Mouse (Mus musculus) heart, postnatal 25 days (tissue): ENCODE data around the gene Gm49325. TPM values are rescaled to one million over a fixed set of nuclear protein-coding genes. Genes with fewer than 3 reads are reported as not detected.

Experiments
- DNase-seq: peaks from one replicate; pipeline ENCODE4 v3.0.0; 2022; ENCODE audit warnings: low spot score
- intact Hi-C: fragments of 180-260 bp; cut with DNase I; formaldehyde crosslinking; loops from one replicate; pipeline ENCODE4 v1.15.1; 2025
- total RNA-seq, 2 experiments: library from RNA; stranded (reverse); gene quantifications; 2 replicates each; pipeline ENCODE4 v1.2.3; 2021

Gm49325 gene
- total RNA-seq, 2 experiments from 2014 or later: 10.3 to 11.7 TPM

DNA sequence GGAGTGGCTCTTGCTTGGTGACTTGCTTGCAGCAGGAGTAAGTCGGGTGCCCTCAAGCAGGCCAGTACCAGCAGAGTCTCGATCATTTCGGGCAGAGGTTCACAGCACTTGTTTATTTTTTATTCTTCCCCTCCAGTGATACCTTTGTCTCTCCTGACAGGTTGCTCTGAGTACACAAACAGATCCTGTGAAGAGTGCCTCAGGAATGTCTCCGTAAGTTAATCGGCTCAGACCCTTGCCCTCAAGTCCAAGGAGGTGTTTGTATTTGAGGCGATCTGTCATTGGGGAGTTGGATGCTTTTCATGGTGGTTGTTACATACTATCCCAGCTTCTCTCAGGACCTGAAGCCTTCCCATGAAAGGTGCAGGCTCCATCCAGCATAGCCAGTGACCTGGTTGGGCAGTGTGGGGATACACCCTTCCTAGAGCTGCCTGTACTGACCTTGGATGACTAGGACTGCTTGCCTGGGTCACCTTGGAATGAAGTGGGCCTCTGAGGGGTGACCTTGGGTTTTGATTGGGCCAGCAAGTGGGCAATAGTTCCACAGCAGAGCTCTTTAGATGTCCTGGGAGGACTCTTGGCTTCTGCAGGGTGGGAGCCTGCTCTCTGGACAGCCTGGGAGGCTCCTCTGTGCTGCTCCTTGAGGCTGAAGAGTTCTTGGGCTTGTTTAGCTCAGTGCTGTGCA is 18.8 kb upstream of the Gm49325 start:
- intact Hi-C loops: loop anchor here (2.0 kb wide), 1 partner anchor 18 kb away; no protein-coding TSS in a partner anchor
- no peak for DNase-seq

DNA sequence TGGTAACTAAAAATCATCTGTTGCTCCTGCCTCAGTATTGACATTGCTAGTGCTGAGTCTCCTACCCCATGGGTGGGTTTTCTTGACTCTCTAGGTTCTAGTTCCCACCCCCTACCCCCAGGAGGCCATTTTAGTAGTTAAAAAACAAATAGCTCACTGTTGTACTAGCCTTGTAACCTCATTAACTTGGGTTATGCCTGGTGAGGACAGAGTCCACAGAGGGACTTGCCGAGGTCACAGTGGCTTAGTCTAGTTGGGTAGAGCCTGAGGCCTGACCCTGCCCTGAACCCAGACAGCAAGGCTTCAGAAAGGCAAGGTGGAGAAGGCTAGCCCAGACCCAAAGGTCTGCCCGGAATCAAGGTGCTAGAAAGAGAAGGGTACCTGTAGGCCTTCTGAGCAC is 18.0 kb upstream of the Gm49325 start:
- intact Hi-C loops: no loop called here
- DNase-seq: no peak

DNA sequence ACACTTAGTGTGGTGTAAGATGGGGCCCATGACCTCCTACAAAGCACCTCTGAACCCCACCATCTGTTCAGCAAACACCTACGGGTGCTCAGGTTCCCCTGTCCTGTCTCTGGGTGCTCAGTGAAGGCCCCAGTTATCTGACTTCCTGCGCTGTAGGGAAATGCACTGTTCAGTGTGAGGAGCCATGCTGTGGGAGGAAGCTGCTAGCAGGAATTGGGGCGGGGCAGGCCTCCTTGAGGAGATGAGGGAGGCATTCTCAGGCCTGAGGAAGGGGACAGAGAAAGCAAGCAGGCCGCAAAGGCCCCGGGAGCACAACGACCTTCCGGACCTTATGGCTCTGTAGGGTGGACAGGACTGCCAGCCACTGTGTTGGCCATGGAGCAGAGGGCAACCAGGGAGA is 16.9 kb upstream of the Gm49325 start:
- DNase-seq: no peak
- intact Hi-C loops: no loop called here

DNA sequence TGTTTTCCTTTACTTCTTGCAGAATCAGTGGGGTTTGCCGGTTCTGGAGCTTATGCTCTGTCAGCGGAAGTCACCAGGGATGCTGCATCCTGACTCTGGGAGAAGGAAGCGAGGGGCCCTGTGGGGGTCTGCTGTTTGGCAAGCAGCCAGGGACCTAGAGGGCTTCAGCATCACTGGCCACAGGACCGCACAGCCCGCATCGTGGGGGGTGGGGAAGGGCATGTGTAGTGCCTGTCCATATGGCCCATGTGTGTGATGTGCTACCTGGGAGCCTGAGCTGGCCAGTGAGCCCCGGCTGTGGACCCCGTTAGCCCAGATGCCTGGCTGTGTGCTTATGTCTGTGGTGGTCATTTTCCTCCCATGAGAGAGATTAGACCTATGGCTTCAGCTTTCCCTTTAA is 16.2 kb upstream of the Gm49325 start:
- intact Hi-C loops: no loop called here
- DNase-seq: no peak

DNA sequence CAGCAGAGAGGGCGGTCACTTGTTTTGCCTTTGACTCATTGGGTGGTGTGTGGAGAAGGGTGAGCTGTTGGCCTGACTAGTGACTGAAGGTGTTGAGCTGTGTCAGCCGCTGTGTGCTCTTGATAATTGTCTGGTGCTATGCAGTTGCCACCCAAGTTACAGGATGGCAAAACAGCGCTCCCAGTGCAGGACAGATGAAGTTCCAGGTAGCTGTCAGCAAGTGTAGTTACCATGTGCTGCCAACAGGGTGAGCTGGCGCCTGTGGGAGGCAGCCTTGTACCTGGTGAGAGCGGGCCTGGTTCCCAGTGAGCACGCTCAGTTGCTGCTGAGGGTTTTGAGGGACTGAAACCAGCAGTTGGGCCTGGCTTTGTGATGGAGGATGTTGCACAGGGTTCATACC is 15.2 kb upstream of the Gm49325 start:
- intact Hi-C loops: no loop called here
- DNase-seq: no peak

DNA sequence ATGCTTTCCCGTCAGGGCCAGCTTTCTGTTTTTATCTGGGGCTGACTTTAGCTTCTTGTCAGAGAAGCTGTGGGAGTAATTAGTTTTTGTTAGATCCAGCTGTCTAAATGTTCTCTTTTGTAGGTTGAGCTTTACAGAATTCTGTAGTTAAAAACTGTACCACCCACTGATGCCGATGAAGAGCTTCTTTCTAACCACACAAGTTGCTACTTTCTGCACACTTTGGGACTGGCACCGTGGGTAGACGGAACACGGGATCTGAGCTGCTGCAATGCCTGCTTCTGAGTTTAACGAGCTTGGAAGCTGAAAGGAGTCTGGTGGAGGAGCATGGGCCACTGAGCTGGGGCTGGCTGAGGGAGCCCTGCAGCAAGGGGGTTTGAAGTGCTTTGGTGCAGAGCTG is 14.5 kb upstream of the Gm49325 start:
- DNase-seq: no peak
- intact Hi-C loops: no loop called here

DNA sequence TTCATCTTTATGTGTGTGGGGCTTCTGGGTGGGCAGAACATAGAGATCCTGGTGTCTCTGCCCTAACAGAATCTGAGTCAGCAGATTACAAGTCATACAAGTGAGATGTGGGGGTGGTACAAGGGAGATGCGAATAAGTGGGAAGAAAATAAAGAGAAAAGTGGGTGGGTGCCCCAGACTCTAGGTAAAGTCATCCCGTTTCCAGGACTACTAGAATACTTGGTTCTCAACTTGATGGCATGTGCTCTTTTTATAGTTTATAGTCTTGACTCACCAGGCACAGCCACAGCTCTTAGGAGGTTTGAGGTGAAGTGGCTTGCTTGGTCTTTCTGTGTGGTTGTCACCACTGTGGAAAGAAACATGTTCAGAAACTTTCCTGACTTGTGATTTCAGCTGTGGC is 9.9 kb upstream of the Gm49325 start:
- intact Hi-C loops: no loop called here
- DNase-seq: no peak

DNA sequence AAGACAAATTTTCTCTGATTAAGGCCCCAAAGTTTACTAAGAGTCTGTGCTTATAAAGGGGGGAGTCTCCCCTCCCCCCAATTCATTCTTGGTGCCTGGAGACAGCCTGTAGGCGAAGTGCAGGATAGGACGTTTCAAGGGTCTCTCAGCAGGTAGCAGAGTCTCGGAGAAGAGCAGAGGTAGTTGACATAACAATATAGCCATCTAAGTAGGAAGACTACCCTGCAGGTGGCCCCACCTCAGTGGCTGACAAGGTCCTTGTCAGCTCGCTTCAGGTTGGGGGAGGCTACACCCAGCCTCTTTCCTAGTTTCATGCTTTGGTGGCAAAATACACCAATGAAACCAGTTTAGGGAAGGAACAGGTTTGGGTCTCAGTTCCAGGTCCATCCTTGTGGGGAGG is 3.0 kb upstream of the Gm49325 start:
- intact Hi-C loops: no loop called here
- DNase-seq: no peak

DNA sequence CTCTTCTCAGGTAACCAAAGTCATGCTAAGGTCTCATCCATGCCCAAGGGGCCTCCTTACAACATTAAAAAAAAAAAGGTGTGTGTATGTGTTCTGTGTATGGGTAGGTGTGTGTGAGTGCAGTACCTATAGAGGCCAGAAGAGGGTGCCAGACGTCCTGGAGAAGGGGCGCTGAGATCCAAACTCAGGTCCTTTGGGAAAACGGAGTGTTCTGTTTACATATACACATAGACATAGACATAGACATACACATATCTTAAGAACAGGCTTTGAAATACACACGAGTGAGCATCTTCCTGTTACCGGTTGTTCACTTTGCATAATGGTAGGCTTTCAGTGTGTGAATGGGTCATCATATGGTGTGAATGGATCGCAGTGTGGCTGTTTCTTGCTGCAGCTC is 1.9 kb upstream of the Gm49325 start:
- intact Hi-C loops: loop anchor here (2.0 kb wide), 1 partner anchor 17 kb away; no protein-coding TSS in a partner anchor
- DNase-seq: no peak

DNA sequence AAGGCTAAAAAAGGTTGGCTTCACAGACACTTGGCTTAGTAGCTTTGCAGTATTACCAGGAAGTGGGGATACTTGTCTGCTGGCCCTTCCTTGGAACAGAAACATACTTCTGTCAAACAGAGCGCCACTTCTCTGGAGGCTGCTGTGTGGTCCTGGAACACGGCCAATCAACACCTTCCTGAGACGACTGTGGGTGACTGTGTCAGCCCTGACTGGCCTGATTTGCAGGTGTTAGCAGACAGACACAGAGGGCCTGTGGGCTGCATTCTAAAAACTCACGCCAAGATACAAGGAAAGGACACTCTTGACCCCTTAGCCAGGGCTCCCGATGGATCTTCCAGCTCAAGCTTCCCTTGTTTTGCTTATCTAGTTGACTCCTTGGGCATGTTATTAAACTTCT is 1.0 kb upstream of the Gm49325 start:
- DNase-seq: no peak
- intact Hi-C loops: loop anchor here (2.0 kb wide), 1 partner anchor 18 kb away; no protein-coding TSS in a partner anchor

DNA sequence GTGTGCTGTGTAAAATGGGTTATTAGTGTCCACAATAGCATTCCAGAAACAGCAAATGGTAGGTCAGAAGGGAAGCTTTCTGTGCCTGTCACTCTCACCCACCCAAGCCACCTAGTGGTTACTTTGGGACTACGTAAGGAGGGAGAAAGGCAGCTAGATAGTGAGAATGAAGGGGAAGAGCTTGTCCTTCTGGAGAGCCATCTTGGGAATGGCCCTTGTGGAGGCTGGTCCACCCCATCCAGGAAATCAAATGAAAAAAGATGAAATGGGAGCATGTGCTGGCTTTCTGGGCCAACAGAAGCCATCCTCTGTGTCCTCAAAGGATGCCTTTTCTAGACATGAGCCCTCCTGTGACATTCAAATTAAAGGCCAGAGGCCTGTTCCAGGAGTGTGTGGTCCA is 629 bp upstream of the Gm49325 start:
- intact Hi-C loops: loop anchor here (2.0 kb wide), 1 partner anchor 19 kb away; no protein-coding TSS in a partner anchor
- no peak for DNase-seq

DNA sequence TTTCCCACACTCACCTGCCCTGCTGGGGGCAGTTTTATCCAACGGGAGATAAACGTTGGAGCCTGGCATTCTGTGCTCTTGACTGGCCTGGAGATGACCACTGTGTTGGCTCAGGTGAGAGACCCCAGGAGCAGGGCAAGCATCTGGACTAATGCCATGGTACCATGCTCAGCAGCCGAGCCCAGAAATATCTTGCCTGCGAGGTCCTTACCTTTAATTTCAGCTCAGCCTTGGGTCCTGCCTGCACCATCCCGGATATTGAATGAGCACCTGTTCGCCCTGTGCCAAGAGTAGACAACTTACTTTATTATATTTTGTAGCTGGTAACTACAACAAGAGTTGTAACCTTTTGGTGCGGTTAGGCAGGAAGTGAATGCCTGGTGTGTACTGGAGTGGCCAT is 858 bp downstream of the Gm49325 start:
- DNase-seq: no peak
- intact Hi-C loops: no loop called here

DNA sequence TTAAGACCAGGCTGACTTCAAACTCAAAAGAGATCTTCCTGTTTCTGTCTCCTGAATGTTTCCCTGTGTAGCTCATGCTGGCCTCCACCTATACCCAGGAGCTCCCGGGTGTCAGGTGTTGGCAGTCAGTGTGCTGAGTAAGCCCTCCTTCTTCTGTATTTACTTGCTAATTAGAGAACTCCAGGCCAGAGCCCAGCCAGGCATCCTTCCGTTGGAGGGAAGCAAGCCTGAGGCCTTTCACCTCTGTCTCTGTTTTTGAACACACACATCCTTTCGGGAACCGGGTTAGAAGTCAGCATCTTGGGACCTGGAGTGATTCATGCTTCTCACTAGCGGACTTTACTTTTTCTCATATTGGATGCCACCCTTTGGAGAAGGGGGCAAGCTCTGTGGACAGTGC is 1.4 kb downstream of the Gm49325 start:
- intact Hi-C loops: no loop called here
- no peak for DNase-seq

DNA sequence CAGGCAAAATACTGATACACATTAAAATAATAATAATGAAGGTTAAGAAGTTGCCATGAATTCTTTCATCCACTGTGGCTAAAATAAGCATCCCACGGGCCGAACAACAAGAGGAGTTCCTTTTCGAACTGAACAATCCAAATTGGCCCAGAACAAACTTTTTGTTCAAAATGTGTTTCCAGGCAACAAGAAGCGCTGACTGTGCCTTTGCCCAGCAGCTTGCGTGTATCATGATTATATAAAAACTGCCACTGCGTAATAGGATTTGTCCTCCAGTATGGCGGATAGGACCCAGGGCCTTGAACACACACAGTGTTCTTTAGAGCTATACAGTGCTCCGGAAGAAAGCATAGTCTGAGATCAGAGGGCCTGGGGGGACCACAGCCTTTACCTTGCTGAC is 2.6 kb downstream of the Gm49325 start:
- intact Hi-C loops: no loop called here
- no peak for DNase-seq

DNA sequence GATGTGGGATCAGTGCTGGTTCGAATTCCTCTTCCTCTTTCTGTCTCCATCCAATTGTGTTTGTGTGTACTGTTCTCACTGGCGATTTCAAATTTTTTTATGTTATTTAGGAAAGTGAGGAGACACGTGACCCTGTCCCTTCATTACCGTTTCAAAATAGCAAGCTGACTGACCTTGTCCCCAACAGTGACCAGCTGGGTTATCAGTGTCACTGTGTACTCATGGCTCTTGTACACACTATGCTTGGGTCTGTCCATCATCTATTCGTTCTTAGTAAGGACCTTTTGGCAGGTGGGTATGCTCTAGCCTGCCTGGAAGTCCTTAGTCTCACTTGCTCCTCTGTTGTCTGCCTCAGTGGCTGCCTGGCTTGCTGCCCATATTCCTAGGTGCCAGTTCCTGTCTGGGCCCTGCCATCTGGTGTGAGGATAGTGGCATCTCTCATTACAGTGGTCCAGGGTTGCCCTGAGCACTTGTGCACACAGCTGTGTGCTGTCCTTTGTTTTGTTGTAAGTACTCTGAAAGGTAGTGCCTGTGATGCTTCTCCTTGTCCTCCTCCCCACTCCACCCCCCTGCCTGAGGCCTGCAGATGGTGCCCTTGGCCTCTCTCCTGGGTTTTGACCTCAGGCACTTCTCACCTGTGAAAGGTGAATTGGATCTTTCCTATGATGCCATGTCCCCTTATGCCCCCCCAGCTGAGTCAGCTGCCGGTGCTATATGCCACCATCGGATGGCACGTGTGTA is 4.4 kb downstream of the Gm49325 start:
- intact Hi-C loops: no loop called here
- no peak for DNase-seq

DNA sequence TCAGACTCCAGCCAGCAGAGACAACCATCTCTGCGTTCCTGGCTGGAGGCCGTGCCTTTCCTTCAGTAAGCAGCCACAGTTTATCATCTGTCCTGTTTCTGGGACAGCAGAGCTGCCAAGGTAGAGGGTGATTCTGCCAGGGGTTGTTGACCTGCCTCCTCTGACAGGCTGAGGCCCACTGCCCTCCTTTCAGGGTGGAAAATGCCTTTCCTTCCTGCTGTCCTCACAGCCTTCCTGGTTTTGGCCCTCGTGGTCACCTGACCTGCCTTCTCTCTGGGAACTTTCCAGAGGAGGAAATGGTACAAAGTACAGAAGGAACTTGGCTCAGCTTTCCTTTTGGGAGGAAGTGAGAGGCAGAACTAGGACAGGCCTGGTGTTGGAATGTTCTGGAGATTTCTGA is 7.4 kb downstream of the Gm49325 start:
- peak; percentile 66 for DNase-seq
- intact Hi-C loops: no loop called here

DNA sequence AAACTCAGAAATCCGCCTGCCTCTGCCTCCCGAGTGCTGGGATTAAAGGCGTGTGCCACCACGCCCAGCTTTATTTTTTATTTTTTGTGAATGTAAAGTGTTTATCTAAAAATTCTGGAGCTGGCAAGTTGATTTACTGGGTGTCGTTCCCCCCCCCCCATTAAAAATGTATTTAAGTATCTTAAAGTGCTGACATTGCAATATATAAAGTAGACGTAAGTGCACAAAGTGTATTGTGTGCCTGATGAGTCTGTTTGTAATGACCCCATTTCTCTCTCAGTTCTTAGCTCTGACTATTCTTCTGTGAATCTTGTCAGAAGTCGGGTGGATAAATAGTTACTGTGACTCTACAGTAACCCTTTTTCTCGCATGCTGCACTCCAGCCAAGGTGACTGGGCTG is 9.7 kb downstream of the Gm49325 start:
- DNase-seq: no peak
- intact Hi-C loops: no loop called here

DNA sequence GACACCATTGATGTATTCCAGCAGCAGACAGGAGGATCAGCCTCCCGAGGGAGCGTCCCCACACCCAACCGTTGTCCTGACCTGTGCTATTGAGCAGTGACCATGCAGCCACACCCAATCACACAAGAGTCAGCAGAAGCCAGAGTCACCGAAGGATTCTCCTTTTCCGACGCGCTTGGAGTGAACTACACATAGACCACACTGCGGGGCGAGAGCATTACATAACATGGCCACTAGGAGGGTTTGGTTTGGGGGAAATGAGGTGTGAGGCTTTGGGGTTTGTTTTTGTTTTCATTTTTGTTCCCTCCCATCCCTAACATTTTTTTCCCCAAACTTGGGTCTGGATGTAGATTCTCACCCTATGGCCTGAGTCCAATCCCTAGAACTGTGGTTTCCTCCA is 10.2 kb downstream of the Gm49325 start:
- DNase-seq: no peak
- intact Hi-C loops: no loop called here

DNA sequence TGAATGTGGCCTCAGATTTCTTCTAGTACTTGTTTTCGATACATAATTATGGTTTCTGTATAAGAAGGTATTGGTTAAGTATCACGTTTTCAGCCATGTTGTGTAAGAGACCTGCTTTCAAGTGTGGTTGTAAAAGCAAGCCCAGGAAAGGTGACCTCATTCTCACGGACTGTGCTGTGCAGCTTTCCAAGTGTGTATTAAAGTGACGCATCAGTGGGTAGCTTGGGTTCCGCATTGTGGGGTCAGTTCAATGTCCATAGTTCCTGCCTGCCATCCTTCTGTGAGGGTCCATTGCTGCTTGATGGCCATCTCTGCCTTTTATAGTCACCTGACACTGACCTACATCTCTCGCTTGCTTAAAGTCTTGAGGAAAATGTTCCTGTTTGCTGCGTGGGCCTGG is 10.9 kb downstream of the Gm49325 start:
- intact Hi-C loops: no loop called here
- DNase-seq: no peak

DNA sequence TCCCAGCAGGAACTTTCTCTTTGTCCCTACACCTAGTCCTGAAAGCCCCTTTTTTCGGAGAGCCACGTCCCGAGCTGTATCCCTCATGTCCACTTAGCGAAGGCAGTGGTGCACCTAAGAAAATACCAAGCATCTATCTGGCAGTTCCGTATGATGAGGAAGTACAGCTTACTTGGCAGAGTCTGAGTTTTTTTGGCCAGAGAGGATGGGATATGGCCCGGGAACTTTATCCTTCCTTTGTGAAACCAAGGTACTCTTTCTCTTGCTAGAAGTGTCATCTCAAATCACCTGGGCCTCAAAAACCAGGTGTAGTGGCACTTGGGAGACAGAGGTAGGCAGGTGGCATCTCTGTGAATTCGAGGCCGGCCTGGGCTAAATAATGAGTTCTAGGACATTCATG is 15.5 kb downstream of the Gm49325 start:
- intact Hi-C loops: loop anchor here (5.0 to 10.0 kb wide), 2 partner anchors 39 to 543 kb away; partner anchors contain the start of genes D10Jhu81e and Pttg1ip

More for the DNA sequence above, 15.5 kb downstream of the Gm49325 start:
- DNase-seq: no peak
